18 mouse cellular contexts compared by ENCODE assay signal in genomic region chr14:57996210-57996609, GRCm38 (mm10). TPM values are rescaled to one million over a fixed set of nuclear protein-coding genes. Genes with fewer than 3 reads are reported as not detected.
DNase-seq lines count a peak whose midpoint lies in the region; ATAC-seq and TF ChIP-seq lines count a peak whose summit lies in the region.
"Had no signal": no experiment of that assay in that cellular context is flagged by ENCODE, and none has a peak within 500 bp of the region (broad histone marks: within the 10 kb centered on the region; RNA-seq: fewer than 3 reads in every experiment).

No protein-coding gene starts in this region.

- 94% methylated on average over 3 of the region's 3 CpGs for WGBS in kidney, adult 2 months

- TF ChIP-seq POLR2A in kidney, adult 2 months (IDR thresholded peaks at IDR 0.05; ENCODE audit: low read depth, low read length) = no peak

- peak; percentile 33 for TF ChIP-seq CTCF in kidney, adult 2 months (conservative IDR thresholded peaks at IDR 0.05; ENCODE audit: insufficient read depth, insufficient read length, low read depth, low read length)
- TF ChIP-seq CTCF in layer of hippocampus, adult 2 months (conservative IDR thresholded peaks at IDR 0.05) = no peak

- no peak overlapping the region for H3K4me3 ChIP-seq in kidney, adult 2 months (ENCODE audit: insufficient read depth, low read depth, low read length)
- H3K4me3 ChIP-seq in layer of hippocampus, adult 2 months = no peak overlapping the region
- H3K4me3 ChIP-seq: heart, embryonic 15.5 days; intestine, embryonic 15.5 days; limb, embryonic 13.5 days had no signal

- no peak overlapping the region for H3K27ac ChIP-seq in kidney, adult 2 months (ENCODE audit: insufficient read depth, low read depth, low read length)
- H3K27ac ChIP-seq in layer of hippocampus, adult 2 months = no peak overlapping the region
- H3K27ac ChIP-seq: heart, embryonic 15.5 days; intestine, embryonic 15.5 days; limb, embryonic 13.5 days had no signal

- no peak for ATAC-seq in CD4-positive, CD25-positive, alpha-beta regulatory T cell, adult 4 months
- ATAC-seq: intestine, embryonic 15.5 days; midbrain, embryonic 16.5 days had no signal

- DNase-seq in CD4-positive, CD25-positive, alpha-beta regulatory T cell, adult 2 months (ENCODE audit: low read depth, low spot score) = peak; percentile 19
- DNase-seq in kidney, adult 2 months = no peak
- DNase-seq in kidney, adult 11 months = no peak
- DNase-seq in 416B (ENCODE audit: low read depth) = peak; percentile 44
- DNase-seq in induced T-regulatory cell, adult 2 months (ENCODE audit: low read depth) = peak; percentile 12
- DNase-seq in frontal cortex, postnatal 10 days (ENCODE audit: low spot score in 2 of 2) = no peak
- DNase-seq in layer of hippocampus, adult 2 months (ENCODE audit: low spot score in 2 of 2) = no peak
- DNase-seq: cerebellum, postnatal 14 days; kidney, postnatal 25 days; layer of hippocampus, adult 9-11 months; lung, embryonic 14.5 days; right cerebral cortex, postnatal 14 days; thymus, postnatal 25 days had no signal

- H3K27me3 ChIP-seq in kidney, adult 2 months (replicated peaks; ENCODE audit: control insufficient read depth, insufficient read depth, low read length) = no peaks in the 10 kb centered on the region
- H3K27me3 ChIP-seq: heart, embryonic 15.5 days; intestine, embryonic 15.5 days; limb, embryonic 13.5 days had no signal

- H3K36me3 ChIP-seq in kidney, adult 2 months (ENCODE audit: control insufficient read depth, insufficient read depth, low read length) = no peaks in the 10 kb centered on the region
- H3K36me3 ChIP-seq: heart, embryonic 15.5 days; intestine, embryonic 15.5 days had no signal

- H3K4me1 ChIP-seq in kidney, adult 2 months (ENCODE audit: control insufficient read depth, insufficient read depth, low read length) = peaks cover 9% of the 10 kb centered on the region; the same call in 1 of the 2 replicates

RNA-seq across cellular contexts. Expression of gene Micu2, which starts 2.9 kb away (rescaled TPM):
- 10 to 100 TPM; 12.6 to 19.2 TPM for polyA plus RNA-seq in CD4-positive, CD25-positive, alpha-beta regulatory T cell, adult 4 months (2017; shearing (Covaris generic))
- 20.8 and 24.8 TPM in 2 replicates for polyA plus RNA-seq in kidney, adult 2 months (2012; rRNA removed)
- 10 to 100 TPM; 24.9 to 25.3 TPM for total RNA-seq in layer of hippocampus, adult 2 months (2021)

Comparison
In these comparisons a context has a peak if more than half of its experiments do, and no peak if none do; other contexts are left out.
1. DNase-seq: peak in CD4-positive, CD25-positive, alpha-beta regulatory T cell, adult 2 months (single experiment), 416B (single experiment) and induced T-regulatory cell, adult 2 months (single experiment); none in kidney, adult 2 months (single experiment), kidney, adult 11 months (single experiment), frontal cortex, postnatal 10 days (0 of 2) and layer of hippocampus, adult 2 months (0 of 2).